Mouse (Mus musculus) small intestine, adult 2 months (tissue): ENCODE measurements around the gene Tmem91.

Experiments used
- CTCF ChIP-seq: fragments of 200-500 bp; IDR thresholded peaks from 2 replicates; pipeline ENCODE4 v1.5.1; 2012; ENCODE audit warnings: low read depth, mild to moderate bottlenecking, control low read depth, inconsistent platforms, low read length, moderate library complexity, mixed read lengths; ENCODE audit not compliant: insufficient replicate concordance, insufficient read length; ENCODE audit errors: extremely low read depth
- POLR2A ChIP-seq: fragments of 200-500 bp; IDR thresholded peaks from 2 replicates; pipeline ENCODE4 v1.6.1; 2012; ENCODE audit warnings: low read depth, mild to moderate bottlenecking, control low read depth, inconsistent platforms, low read length, moderate library complexity

- no peak for TF ChIP-seq CTCF
- TF ChIP-seq POLR2A = no peak
These were observed 19.2 kb downstream of the Tmem91 start for GRCm38 (mm10) chr7:25655601-25656428.
